Mouse (Mus musculus): ENCODE results near the gene Tmod1.

DNA sequence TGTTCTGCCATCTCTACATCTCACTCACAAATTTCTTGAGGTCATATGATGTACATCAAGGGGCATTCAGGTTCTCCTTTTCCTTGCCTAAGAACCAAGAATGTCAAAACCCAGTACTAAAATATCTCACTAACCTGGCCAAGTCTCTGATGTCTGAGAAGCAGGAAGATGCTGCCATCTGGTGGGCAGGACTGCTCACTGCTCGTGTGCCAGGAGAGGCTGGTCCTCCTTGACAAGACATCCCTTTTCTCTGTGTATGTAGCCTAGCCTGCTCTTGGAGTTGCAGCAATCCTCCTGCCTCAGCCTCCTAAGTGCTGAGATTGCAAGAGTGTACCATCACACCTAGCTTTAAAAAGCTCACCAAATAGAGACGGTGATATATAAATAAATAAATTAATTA lies 87.8 kb downstream of the Tmod1 start:
- TF ChIP-seq POLR2A (IDR thresholded peaks at IDR 0.05; ENCODE audit: borderline replicate concordance, extremely low read depth, low read depth, low read length) = no peak
- TF ChIP-seq CTCF (IDR thresholded peaks at IDR 0.05; ENCODE audit: insufficient read depth, low read length) = peak; percentile 99

Measured in lung, adult 2 months (tissue).